Mouse (Mus musculus): ENCODE data around the gene Cemip.
A peak's percentile ranks its signal among the peaks of the same experiment; 100 is the strongest.
"Not testable (repeated sequence)": the region's sequence is repeated elsewhere in the genome, so short reads cannot be mapped to it uniquely, and the experiment has no call there.

The Cemip gene

GRCm38 (mm10) chr7:83889946-83890345 is 196.4 kb downstream of the Cemip start:
- DNase-seq: not testable (repeated sequence)

DNA sequence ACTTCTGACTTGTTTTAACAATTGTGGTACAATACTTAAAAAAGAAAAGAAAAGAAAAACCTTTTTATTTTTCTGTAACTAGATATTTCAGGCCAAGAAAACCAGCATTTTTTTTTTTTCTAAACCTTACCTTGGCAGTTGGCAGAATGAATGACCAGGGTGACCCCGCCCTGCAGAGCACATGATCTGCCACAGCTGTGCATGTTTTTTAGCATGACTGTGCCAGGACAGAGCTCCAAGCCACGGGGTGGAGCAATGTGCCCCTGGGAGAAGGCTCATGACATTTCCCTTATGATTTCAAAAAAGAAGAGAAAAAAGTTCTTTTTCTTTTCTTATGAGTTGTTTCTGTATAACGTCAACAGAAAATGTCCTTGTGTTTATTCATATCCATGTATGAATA is 196.9 kb downstream of the Cemip start:
- peak in 1 of 2 experiments; percentile 56 for DNase-seq

DNA sequence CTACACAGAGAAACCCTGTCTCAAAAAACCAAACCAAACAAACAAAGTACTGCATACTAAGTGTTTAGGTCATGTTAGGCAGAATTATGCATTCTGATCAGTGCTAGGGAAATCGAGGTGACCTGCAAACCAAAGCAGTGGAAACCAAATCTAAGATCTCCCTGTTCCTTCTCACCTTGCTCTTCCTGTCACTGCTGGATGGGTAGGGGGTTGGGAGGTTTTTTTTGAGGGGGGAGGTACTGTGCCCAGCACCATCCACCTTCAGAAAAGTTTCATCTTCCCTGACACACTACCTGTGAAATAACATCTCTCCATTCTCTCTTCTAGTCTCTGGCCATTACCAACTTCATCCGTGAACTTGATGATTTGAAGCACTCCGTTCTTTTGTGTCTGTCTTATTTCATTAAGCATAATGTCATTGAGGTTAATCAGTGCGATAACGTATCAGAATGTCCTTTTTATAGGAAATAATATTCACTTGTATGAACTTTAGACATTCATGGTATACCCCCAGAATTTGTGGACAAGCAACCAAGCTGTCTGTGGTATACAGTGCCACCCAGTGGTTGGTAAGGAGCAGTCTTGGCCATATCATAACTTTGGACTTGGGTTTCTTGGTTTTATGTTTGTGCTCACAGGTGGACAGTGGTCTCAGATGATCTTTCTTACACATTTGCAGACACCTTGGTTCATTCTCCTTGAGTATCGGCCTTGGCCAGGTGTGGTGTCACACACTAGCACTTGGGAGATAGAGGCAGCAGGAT is 199.8 kb downstream of the Cemip start:
- peak in 1 of 2 experiments; percentile 21 for DNase-seq

- DNase-seq: no peak
Measured at GRCm38 (mm10) chr7:83885835-83886234, 200.5 kb downstream of the Cemip start.

DNA sequence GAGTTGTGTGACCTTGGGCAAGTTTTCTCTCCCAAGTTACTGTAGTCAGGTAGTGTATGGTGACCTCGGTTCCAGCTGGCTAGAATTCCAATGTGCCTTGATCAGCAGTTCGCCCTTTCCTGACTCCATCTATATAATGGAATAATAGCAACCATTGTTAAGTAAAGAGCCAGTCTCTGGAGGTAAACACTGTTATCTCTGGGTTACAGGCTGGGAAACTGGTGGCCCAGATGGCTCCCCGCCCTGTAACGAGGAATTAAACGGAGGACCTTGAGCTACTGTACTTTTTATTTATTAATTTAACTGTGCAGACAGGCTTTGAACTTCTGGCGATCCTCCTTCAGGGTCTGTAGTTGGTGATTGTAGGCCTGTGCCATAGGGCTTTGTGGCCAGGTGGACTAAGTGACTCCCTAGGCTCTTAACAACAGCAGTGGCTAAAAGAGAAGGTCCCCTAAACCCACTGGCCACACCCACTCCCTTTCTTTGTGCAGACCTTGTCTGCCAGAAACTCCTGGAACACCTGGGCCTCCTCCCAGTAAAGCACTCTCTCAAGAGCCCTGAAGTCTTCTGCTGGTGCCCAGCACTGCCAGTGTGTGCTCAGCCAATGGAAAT is 201.3 kb downstream of the Cemip start:
- DNase-seq: peak; percentile 11 to 44

- peak; percentile 94 to 96 for DNase-seq
Measured at GRCm38 (mm10) chr7:83884021-83884658, 202.2 kb downstream of the Cemip start, which contains the start of the genes Tlnrd1 and Mesd. Gene Tlnrd1 (minus strand): TSS chr7:83884305. Gene Mesd (plus strand): TSS chr7:83884466.

DNA sequence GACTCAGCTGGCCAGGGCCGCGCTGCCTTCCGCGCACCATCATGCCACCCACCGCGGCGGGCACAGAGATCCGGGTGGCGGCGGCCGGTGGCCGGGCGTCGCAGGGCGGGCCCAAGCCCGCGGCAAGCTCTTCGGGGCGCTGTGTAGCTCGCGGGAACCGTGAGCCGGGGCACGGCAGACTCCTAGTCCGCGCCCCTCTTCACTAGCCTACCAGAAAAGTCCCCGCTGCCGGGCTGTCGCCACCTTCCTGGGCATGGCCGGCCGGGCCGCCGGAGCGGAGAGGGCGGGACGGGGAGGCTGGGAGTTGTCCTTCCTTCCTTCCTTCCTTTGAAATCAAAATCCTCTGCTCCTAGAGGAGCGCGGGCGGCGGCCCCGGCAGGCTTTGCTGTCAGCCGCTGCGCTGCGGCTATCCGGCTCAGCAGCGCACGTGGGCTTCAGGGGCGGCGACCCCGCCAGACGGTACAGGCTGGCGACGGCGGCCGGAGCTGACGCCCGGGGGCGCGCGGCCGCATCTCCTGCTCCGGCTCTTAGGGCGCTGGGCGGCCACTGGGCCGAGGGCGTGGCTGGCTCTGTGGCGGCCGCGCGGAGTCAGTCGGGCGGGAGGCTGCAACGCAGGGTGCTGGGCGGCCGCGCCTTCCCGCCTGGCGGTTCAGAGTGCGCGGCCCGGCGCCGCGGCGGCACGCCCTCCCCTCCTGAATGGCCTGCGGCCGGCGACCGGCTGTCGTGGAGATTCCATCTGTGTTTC is 202.9 kb downstream of the Cemip start:
- peak; percentile 85 to 93 for DNase-seq

All from lung, postnatal 4 days (tissue).